Mouse (Mus musculus) limb, embryonic 12.5 days (tissue): Measurements from ENCODE around the gene Ppp1r11. TPM values are rescaled to one million over a fixed set of nuclear protein-coding genes. Genes with fewer than 3 reads are reported as not detected.

ENCODE experiments used
- ATAC-seq: fragments of 200-750 bp; cut with Nextera tagmentation; 2 replicates; pipeline ENCODE4 v1.8.0; 2017; ENCODE audit warnings: low read depth, moderate TSS enrichment; ENCODE audit not compliant: insufficient number of reproducible peaks, insufficient read depth, low FRiP score, low TSS enrichment
- H3K27ac ChIP-seq: fragments of 300-500 bp; sonication (generic); 2 replicates; pipeline ENCODE4 v1.5.1; 2016; ENCODE audit warnings: mild to moderate bottlenecking, moderate library complexity
- H3K27me3 ChIP-seq: fragments of 300-500 bp; sonication (generic); 2 replicates; pipeline ENCODE4 v1.6.1; 2016; ENCODE audit warnings: mild to moderate bottlenecking, moderate library complexity
- H3K36me3 ChIP-seq: fragments of 300-500 bp; sonication (generic); 2 replicates; pipeline ENCODE4 v1.6.1; 2016; ENCODE audit warnings: mild to moderate bottlenecking, moderate library complexity
- H3K4me1 ChIP-seq: fragments of 300-500 bp; sonication (generic); replicated peaks from 2 replicates; pipeline ENCODE4 v1.6.1; 2016
- H3K4me2 ChIP-seq: fragments of 300-500 bp; sonication (generic); 2 replicates; pipeline ENCODE4 v1.6.1; 2016; ENCODE audit warnings: mild to moderate bottlenecking, moderate library complexity
- H3K4me3 ChIP-seq: fragments of 300-500 bp; sonication (generic); replicated peaks from 2 replicates; pipeline ENCODE4 v1.5.1; 2016; ENCODE audit warnings: mild to moderate bottlenecking
- H3K9ac ChIP-seq: fragments of 300-500 bp; sonication (generic); replicated peaks from 2 replicates; pipeline ENCODE4 v1.6.1; 2016; ENCODE audit warnings: mild to moderate bottlenecking, moderate library complexity
- H3K9me3 ChIP-seq: fragments of 300-500 bp; sonication (generic); 2 replicates; pipeline ENCODE4 v1.6.1; 2016; ENCODE audit warnings: mild to moderate bottlenecking, moderate library complexity
- WGBS: fragments of 180-500 bp; shearing (Covaris S2); methylation state at CpG from one replicate; pipeline ENCODE4 v1.1.7; 2016; 5-methylcytosine and 5-hydroxymethylcytosine counted together
- polyA plus RNA-seq: library from polyadenylated mRNA; unstranded; fragments of >200 nt; fragmentation: Nextera tagmentation; extraction: Ambion mirVana; gene quantifications from 2 replicates; pipeline ENCODE4 v1.2.1, GENCODE M21; 2016

Ppp1r11 gene
- polyA plus RNA-seq, 1 experiment from 2014 or later = 109 TPM

DNA sequence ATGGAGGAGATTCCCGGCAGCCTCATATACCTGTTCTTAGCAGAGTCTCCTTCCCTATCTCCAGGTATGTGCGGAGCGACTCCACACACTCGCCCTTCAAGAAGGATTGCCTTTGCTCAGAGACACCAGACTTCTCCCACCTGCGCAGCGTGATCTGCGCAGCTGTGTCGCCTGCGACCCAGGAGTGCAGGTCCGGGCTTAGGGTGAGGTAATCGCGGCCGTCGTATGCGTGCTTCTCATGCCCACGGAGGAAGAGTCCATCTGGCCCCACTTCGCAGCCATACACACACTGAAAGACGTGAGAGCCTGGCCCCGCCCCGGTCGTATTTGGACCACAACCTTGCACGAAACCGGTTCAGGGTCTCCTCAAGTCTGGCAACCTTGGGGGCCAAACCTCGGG lies 36.9 kb upstream of the Ppp1r11 start:
- WGBS = 4% methylated on average over 24 of the region's 24 CpGs
- no peaks in the 10 kb centered on the region for H3K36me3 ChIP-seq
- no peak overlapping the region for H3K27ac ChIP-seq
- peak overlapping the region; percentile 23 for H3K4me3 ChIP-seq
- H3K4me1 ChIP-seq = 0 out of 2 replicates have a peak, but pooled peaks cover 2% of the 10 kb centered on the region
- peak overlapping the region; percentile 44 for H3K4me2 ChIP-seq
- H3K27me3 ChIP-seq = peaks cover 32% of the 10 kb centered on the region
- H3K9ac ChIP-seq = no peak overlapping the region
- H3K9me3 ChIP-seq = no peaks in the 10 kb centered on the region
- no peak for ATAC-seq

DNA sequence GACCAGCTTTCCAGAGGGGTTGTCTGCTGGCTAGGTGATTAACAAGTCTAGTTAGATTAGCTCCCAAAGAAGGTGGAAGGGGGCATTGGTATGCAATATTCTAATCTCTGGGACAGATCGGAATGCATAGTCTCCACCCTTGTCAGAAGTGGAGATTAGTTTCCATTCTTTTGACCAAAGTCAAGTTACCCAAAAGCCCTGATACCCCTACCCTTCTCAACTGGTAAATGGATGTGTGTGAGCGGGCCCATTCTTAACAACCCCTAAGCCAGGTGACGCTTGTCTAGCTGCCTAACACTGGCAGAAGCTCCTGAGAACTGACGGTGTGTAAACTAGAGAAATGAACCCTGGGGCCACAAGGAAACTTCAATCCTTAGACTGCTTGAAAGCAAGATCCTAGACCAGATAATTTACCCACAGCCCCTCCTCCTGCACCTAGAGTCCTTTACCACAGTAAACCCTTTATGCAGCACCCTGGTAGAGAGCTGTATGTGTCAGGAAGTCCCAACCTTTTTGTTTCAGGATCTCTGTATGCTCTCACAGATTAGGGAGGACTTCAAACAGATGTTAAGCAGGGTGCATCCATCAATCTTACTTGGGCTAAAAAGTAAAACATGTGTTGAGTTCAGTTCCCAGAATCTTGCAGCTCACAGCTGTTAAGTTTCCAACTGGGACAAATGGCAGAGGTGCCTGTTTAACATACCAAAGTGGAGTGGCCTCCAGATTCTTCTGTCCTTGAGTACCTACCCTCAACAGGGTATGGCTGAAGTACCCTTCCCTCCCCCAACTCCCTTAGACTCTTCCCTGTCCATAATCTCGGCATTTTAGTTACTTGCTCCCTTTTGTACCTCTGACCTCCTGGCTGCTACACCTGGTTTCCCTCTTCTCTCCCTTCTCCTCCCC lies 31.0 kb upstream of the Ppp1r11 start:
- peak overlapping the region; percentile 49 for H3K4me2 ChIP-seq
- 26% methylated on average over 5 of the region's 5 CpGs for WGBS
- H3K4me1 ChIP-seq = peaks cover 12% of the 10 kb centered on the region

DNA sequence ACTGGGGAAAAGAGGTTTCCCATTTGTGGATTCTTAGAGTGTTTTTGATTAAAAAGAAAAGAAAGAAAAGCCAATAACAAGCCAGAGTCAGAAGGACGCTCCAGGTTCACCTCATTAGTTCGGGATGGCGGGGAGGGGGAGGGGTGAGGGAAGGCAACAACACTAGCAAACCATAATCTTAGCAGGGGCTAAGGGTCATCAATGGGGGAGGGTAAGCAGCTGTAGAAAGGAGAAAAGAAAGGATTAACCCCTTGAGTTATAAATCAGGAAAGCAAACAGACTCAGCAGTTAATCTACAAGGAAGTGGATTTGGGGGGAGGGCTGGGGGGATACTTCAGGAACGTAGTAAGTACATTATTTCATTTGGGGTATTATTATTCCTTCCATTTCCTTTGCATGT lies 30.3 kb upstream of the Ppp1r11 start:
- H3K4me2 ChIP-seq = peak overlapping the region; percentile 49
- no peak overlapping the region for H3K27ac ChIP-seq
- peaks cover 12% of the 10 kb centered on the region for H3K4me1 ChIP-seq
- no peak for ATAC-seq
- peaks cover 4% of the 10 kb centered on the region; the same call in 1 of the 2 replicates for H3K27me3 ChIP-seq
- WGBS = 4% methylated on average over 4 of the region's 4 CpGs
- H3K9ac ChIP-seq = no peak overlapping the region
- no peak overlapping the region for H3K4me3 ChIP-seq
- no peaks in the 10 kb centered on the region for H3K36me3 ChIP-seq
- H3K9me3 ChIP-seq = no peaks in the 10 kb centered on the region

More for the DNA sequence above, 31.0 kb upstream of the Ppp1r11 start:
- Histone ChIP-seq H3K9me3 (no peaks in the 10 kb centered on the region), H3K36me3 (no peaks in the 10 kb centered on the region), H3K27me3 (peaks cover 11% of the 10 kb centered on the region), H3K4me3 (no peak overlapping the region), H3K27ac (no peak overlapping the region), H3K9ac (no peak overlapping the region)
- ATAC-seq = no peak

DNA sequence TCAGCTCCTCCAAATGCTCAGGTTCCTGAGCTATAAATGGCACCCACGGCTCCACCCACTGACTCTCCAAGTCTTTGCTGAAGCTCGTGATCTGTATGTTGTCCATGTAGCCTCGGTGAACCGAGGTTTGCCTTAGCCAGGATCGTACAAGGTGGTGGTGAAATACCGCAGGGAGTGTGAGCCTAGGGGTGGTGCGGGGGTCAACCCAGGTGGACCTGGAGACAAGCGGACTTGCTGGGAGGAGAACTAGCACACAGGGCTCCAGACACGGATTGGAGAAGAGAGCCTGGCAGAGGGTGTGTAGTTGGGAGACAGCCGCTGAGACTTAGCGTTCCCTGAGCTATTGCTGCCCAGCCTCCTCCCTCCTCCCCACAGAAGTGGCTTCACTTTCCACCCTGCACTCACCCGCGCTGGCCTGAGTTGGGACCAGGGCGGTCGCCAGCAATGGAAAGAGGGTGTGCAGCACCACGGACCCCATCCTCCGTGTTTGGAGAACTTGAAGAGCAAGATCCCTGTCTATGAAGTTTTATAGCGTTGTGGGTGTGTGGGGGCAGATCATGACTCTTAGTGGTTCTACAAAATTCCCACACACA lies 29.8 kb upstream of the Ppp1r11 start, which contains the start of gene 2410137M14Rik:
TSS of gene 2410137M14Rik (minus strand) at position 17 of the 593 bp plus-strand sequence.
- peaks cover 2% of the 10 kb centered on the region; the same call in 1 of the 2 replicates for H3K27me3 ChIP-seq
- WGBS = 10% methylated on average over 18 of the region's 18 CpGs
- no peaks in the 10 kb centered on the region for H3K36me3 ChIP-seq
- H3K9me3 ChIP-seq = no peaks in the 10 kb centered on the region
- peak within 1 kb of the TSS; percentile 49 for H3K4me2 ChIP-seq
- H3K27ac ChIP-seq = no peak within 1 kb of the TSS
- H3K4me1 ChIP-seq = peaks cover 12% of the 10 kb centered on the region
- H3K9ac ChIP-seq = 0 out of 2 replicates have a peak within 1 kb of the TSS, but pooled peaks have one; percentile 4
- ATAC-seq = no peak; the same call in 1 of the 2 replicates
- 0 out of 2 replicates have a peak within 1 kb of the TSS, but pooled peaks have one; percentile 9 for H3K4me3 ChIP-seq

DNA sequence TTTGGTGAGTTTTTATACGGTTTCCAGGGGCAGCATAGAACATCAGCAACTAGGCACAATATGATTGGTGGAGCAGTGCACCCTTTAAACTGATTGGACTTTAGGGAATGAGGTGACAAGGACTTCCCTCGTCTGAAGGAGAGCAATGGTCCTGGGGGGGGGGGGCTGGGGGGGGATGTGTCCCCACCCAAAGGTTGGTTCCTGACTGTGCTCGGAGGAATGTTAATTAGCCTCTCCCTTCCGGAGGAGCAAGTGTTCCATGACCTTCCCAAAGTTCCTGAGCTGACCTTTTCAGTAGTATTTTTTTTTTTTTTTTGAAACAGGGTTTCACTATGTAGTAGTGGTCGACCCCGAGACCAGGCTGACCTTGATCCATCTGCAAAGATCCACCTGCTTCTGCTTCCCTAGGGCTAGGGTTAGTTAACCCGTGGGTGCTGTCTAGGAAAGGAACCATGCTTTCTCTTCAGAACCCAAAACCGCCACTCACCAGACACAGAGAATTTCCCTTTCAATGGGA lies 21.8 kb upstream of the Ppp1r11 start:
- Histone ChIP-seq H3K4me2 (no peak overlapping the region), H3K27ac (no peak overlapping the region), H3K9ac (no peak overlapping the region), H3K9me3 (no peaks in the 10 kb centered on the region), H3K4me3 (no peak overlapping the region), H3K4me1 (no peaks in the 10 kb centered on the region), H3K27me3 (no peaks in the 10 kb centered on the region), H3K36me3 (no peaks in the 10 kb centered on the region)
- no peak for ATAC-seq
- 65% methylated on average over 8 of the region's 8 CpGs for WGBS

DNA sequence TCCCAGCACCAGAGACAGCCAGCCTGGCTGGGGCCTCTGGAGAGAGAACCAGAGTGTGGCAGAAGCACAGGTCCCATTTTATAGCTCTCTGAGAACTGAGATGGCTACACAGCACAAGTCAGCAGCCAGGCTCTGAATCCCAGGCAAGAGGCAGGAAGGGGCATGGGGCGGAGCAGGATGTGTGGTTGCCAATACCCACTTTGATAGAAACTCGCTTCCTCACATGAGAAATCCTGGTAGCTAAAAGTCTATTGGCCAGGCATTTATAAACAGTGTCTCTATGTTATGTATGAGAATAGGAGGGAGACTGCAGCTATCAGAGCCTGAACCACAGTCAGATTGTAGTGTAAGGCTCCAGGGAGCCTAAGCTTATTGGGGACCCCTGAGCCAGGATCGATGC lies 21.2 kb upstream of the Ppp1r11 start:
- Histone ChIP-seq H3K27ac (no peak overlapping the region), H3K9me3 (no peaks in the 10 kb centered on the region), H3K4me1 (no peaks in the 10 kb centered on the region), H3K4me2 (no peak overlapping the region), H3K9ac (no peak overlapping the region), H3K27me3 (no peaks in the 10 kb centered on the region), H3K4me3 (no peak overlapping the region), H3K36me3 (no peaks in the 10 kb centered on the region)
- 80% methylated on average over 3 of the region's 3 CpGs for WGBS
- ATAC-seq = no peak

DNA sequence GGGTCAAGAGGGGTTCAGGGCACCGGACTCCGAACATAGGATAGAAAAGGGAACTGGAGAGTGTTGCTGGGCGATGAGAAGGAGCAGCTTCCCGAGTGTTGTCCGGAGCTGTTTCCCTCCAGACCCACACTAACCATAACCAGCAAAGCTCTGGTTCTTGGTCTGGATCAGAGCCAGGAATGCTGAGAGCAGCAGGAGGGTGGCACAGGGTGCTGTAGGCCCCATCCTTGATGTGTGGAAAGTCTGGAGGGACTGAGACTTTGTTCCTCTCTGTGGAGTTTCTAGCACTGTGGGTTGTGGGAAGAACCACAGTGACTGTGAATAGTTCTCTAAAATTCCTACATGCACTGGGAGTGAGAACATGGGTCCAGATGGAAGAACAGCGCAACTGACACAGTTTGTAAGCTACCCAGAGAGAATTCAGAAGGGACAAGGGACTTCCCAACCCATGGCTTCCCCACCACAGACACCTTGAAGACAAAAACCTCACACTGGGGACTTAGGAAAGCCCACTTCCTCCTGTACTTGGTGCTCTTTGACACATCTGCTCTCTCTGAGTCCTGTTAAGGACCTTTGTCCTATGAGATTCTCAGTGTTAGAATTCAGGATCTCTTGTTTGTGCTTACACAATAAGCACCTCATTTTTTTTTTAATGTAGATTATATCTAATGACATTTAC lies 19.8 kb upstream of the Ppp1r11 start:
- no peaks in the 10 kb centered on the region for H3K4me1 ChIP-seq
- no peak overlapping the region for H3K4me3 ChIP-seq
- no peaks in the 10 kb centered on the region for H3K9me3 ChIP-seq
- no peaks in the 10 kb centered on the region for H3K36me3 ChIP-seq
- WGBS = 91% methylated on average over 6 of the region's 6 CpGs
- ATAC-seq = no peak
- no peak overlapping the region for H3K27ac ChIP-seq
- H3K4me2 ChIP-seq = no peak overlapping the region
- H3K27me3 ChIP-seq = no peaks in the 10 kb centered on the region
- H3K9ac ChIP-seq = no peak overlapping the region

DNA sequence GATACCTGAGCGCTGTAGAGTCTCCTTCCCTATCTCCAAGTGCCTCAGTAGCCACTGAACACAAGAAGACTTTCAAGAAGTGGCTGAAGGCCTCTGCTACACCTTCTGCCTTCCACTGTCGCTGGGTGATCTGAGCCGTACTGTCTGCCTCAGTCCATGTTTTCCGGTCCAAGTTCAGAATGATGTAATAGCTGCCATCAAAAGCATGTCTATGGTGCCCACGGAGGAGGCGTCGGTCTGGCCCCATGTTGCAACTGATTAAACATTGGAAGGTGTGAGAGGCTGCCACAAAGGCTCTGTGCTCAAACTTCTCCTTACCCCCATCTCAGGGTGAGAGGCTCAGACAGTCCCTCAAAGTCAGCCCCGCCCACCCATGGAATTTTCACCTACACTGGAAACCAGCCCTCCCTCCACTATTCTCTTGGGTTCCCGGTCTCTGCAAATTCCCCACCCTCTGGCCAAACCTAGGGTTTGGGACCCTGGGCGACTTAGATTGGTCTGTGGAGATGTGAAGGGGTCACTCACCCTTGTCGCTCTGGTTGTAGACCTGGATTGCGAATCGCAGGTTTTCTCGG lies 18.9 kb upstream of the Ppp1r11 start:
- H3K4me3 ChIP-seq = no peak overlapping the region
- H3K4me2 ChIP-seq = no peak overlapping the region
- H3K9ac ChIP-seq = no peak overlapping the region
- no peaks in the 10 kb centered on the region for H3K36me3 ChIP-seq
- WGBS = 80% methylated on average over 14 of the region's 14 CpGs
- H3K27me3 ChIP-seq = no peaks in the 10 kb centered on the region
- no peaks in the 10 kb centered on the region for H3K4me1 ChIP-seq
- H3K9me3 ChIP-seq = no peaks in the 10 kb centered on the region
- H3K27ac ChIP-seq = no peak overlapping the region
- no peak for ATAC-seq

DNA sequence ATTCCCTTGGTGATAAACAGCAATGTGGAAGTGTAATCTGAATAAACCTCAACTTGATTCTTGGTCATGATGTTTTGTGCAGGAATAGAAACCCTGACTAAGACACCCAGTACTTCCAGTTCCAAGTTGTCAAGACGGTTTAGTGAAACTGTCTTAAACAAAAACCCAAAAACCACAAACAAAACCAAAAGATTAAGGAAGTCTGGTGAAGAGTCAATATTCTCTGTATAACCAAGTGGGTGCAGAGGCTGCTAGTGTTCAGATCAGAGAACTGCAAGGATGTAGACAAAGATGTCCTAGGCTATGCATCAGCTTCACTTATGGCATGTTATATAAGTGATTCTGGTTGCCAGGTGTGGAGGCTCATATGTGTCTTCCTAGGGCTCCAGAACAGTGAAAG lies 15.3 kb upstream of the Ppp1r11 start:
- 79% methylated on average over 1 of the region's 1 CpGs for WGBS
- no peak for ATAC-seq
- H3K36me3 ChIP-seq = no peaks in the 10 kb centered on the region
- no peaks in the 10 kb centered on the region for H3K4me1 ChIP-seq
- H3K9me3 ChIP-seq = no peaks in the 10 kb centered on the region
- H3K4me2 ChIP-seq = no peak overlapping the region
- H3K27ac ChIP-seq = no peak overlapping the region
- H3K4me3 ChIP-seq = no peak overlapping the region
- no peaks in the 10 kb centered on the region for H3K27me3 ChIP-seq
- no peak overlapping the region for H3K9ac ChIP-seq

DNA sequence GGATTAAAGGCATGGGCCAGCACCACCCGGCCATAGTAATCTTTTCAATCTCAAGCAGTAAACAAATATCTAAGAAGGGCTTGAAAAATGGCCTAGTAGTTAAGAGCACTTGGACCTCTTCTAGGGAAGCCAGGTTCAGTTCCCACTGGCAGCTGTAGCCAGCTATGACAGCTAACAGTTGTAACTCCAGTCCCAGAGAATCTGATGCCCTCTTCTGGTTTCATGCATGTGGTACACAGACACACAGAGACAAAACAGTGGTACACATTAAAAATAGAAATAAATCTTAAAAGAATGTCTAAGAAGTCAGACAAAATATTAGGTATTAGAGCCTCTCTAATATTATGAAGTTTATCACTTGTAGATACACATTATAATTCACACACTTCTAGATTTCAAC lies 9.6 kb upstream of the Ppp1r11 start:
- Histone ChIP-seq H3K9me3 (no peaks in the 10 kb centered on the region), H3K27me3 (no peaks in the 10 kb centered on the region), H3K4me1 (peaks cover 14% of the 10 kb centered on the region), H3K9ac (no peak overlapping the region), H3K27ac (no peak overlapping the region), H3K4me2 (no peak overlapping the region), H3K4me3 (no peak overlapping the region), H3K36me3 (peaks cover 8% of the 10 kb centered on the region)
- 75% methylated on average over 1 of the region's 1 CpGs for WGBS
- ATAC-seq = no peak
